Mouse (Mus musculus) hindbrain, embryonic 16.5 days (tissue): ENCODE results near the gene Cltb. TPM values are rescaled to one million over a fixed set of nuclear protein-coding genes. Genes with fewer than 3 reads are reported as not detected.
"Not testable (repeated sequence)": the region's sequence is repeated elsewhere in the genome, so short reads cannot be mapped to it uniquely, and the experiment has no call there.

ENCODE experiments used
- ATAC-seq: fragments of 200-750 bp; cut with Nextera tagmentation; 2 replicates; pipeline ENCODE4 v1.8.0; 2017; ENCODE audit warnings: moderate TSS enrichment, moderate library complexity
- H3K27ac ChIP-seq: fragments of 300-500 bp; sonication (generic); 2 replicates; pipeline ENCODE4 v1.5.1; 2014; ENCODE audit warnings: low read depth, mild to moderate bottlenecking, control low read depth, low read length, moderate library complexity
- H3K27me3 ChIP-seq: fragments of 300-500 bp; sonication (generic); replicated peaks from 2 replicates; pipeline ENCODE4 v1.6.1; 2014; ENCODE audit warnings: low read length; ENCODE audit not compliant: control insufficient read depth, insufficient read depth
- H3K36me3 ChIP-seq: fragments of 300-500 bp; sonication (generic); 2 replicates; pipeline ENCODE4 v1.6.1; 2014; ENCODE audit warnings: mild to moderate bottlenecking, low read length, moderate library complexity, mixed read lengths; ENCODE audit not compliant: control insufficient read depth, insufficient read depth
- H3K4me1 ChIP-seq: fragments of 300-500 bp; sonication (generic); 2 replicates; pipeline ENCODE4 v1.6.1; 2014; ENCODE audit warnings: low read depth, low read length; ENCODE audit not compliant: control insufficient read depth, insufficient read depth
- H3K4me2 ChIP-seq: fragments of 300-500 bp; sonication (generic); 2 replicates; pipeline ENCODE4 v1.6.1; 2014; ENCODE audit warnings: mild to moderate bottlenecking, low read length, control low read depth, moderate library complexity
- H3K4me3 ChIP-seq: fragments of 300-500 bp; sonication (generic); 2 replicates; pipeline ENCODE4 v1.5.1; 2014; ENCODE audit warnings: mild to moderate bottlenecking, low read length, control low read depth, moderate library complexity
- H3K9ac ChIP-seq: fragments of 300-500 bp; sonication (generic); 2 replicates; pipeline ENCODE4 v1.6.1; 2014; ENCODE audit warnings: low read depth, mild to moderate bottlenecking, control low read depth, low read length, moderate library complexity
- H3K9me3 ChIP-seq: fragments of 300-500 bp; sonication (generic); 2 replicates; pipeline ENCODE4 v1.6.1; 2014; ENCODE audit warnings: mild to moderate bottlenecking, low read length, moderate library complexity; ENCODE audit not compliant: control insufficient read depth
- WGBS: fragments of 180-500 bp; shearing (Covaris S2); extraction: QIAGEN DNeasy Blood & Tissue Kit; methylation state at CpG from one replicate; pipeline ENCODE4 v1.1.7; 2014; 5-methylcytosine and 5-hydroxymethylcytosine counted together
- polyA plus RNA-seq: library from polyadenylated mRNA; unstranded; fragments of >200 nt; fragmentation: Nextera tagmentation; extraction: Ambion mirVana; gene quantifications from 2 replicates; pipeline ENCODE4 v1.2.1, GENCODE M21; 2015

Gene Cltb
- polyA plus RNA-seq, 1 experiment from 2014 or later: 276 TPM

DNA sequence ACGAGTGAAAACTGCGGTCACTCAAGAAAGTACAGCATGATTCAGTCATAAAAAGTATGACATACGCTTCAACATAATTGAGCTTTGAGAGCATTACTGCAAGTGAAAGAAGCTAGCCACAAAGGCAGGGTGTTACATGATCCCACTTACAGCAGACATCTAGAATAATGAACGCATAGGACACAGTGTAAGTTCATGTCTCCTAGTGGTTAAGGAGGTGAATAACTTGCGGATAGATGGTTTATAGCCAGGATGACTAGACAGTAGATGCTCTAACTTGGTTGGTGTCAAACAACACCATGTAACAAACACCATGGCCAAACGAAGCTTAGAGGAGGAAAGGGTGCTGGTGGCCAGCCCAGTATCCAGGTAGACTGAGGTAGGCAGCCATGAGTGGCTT lies 5.9 kb upstream of the Cltb start:
- 68% methylated on average over 6 of the region's 6 CpGs for WGBS
- Histone ChIP-seq H3K4me2 (no peak overlapping the region), H3K4me3 (no peak overlapping the region), H3K36me3 (no peaks in the 10 kb centered on the region), H3K9ac (no peak overlapping the region), H3K9me3 (no peaks in the 10 kb centered on the region), H3K27me3 (no peaks in the 10 kb centered on the region), H3K4me1 (no peaks in the 10 kb centered on the region; the same call in none of the 2 replicates), H3K27ac (no peak overlapping the region)
- ATAC-seq: no peak

DNA sequence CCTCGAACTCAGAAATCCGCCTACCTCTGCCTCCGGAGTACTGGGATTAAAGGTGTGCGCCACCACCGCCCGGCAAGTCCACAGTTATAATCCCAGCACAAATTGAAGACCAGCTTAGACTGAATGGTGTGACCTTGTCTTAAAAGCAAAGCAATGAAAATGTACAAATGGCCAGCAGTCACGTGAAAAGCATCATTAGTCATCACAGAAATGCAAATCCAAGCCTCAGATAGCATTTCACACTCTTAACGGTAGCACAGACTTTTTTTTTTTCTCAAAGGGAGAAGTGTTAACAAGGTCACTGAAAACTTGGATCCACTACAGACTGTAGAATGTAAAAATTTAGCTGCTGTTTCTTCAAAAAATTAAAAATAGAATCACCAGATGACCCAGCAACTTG lies 5.2 kb upstream of the Cltb start:
- H3K9me3 ChIP-seq: no peaks in the 10 kb centered on the region
- no peaks in the 10 kb centered on the region for H3K36me3 ChIP-seq
- H3K27me3 ChIP-seq: no peaks in the 10 kb centered on the region
- no peak overlapping the region for H3K4me2 ChIP-seq
- ATAC-seq: no peak
- no peak overlapping the region for H3K4me3 ChIP-seq
- no peak overlapping the region for H3K27ac ChIP-seq
- H3K4me1 ChIP-seq: peaks cover 3% of the 10 kb centered on the region
- WGBS: 82% methylated on average over 8 of the region's 8 CpGs
- H3K9ac ChIP-seq: no peak overlapping the region

GRCm38 (mm10) chr13:54613141-54613540 lies 2.0 kb upstream of the Cltb start:
- WGBS: 87% methylated on average over 8 of the region's 8 CpGs
- H3K9ac ChIP-seq, H3K27ac ChIP-seq, ATAC-seq, H3K4me2 ChIP-seq, H3K9me3 ChIP-seq, H3K36me3 ChIP-seq, H3K4me3 ChIP-seq, H3K27me3 ChIP-seq: not testable (repeated sequence)
- peaks cover 25% of the 10 kb centered on the region for H3K4me1 ChIP-seq

DNA sequence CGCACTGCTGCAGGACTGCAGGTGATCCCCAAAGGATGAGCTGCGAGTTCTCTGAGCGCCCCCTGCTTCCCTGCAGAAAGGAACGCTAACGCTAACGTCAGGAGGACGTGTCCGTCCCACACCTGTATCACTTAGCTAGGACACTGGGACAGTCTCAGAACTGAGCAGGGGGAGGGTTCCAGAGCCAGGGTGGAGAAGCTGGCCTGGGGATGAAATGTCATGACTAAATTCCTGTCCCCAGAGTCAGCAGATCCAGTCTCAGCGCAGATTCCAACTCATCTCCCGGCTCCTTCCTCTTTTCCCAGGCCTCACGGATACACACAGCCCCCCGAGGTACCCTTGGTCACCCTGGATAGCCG lies 552 bp downstream of the Cltb start:
- H3K9me3 ChIP-seq: no peaks in the 10 kb centered on the region
- peak overlapping the region; percentile 90 for H3K4me3 ChIP-seq
- no peaks in the 10 kb centered on the region for H3K27me3 ChIP-seq
- peak; percentile 50 for ATAC-seq
- H3K9ac ChIP-seq: peak overlapping the region; percentile 95
- peak overlapping the region; percentile 84 for H3K27ac ChIP-seq
- H3K4me2 ChIP-seq: peak overlapping the region; percentile 91
- WGBS: 5% methylated on average over 13 of the region's 13 CpGs
- H3K36me3 ChIP-seq: peaks cover 4% of the 10 kb centered on the region; the same call in 1 of the 2 replicates
- peaks cover 27% of the 10 kb centered on the region for H3K4me1 ChIP-seq

GRCm38 (mm10) chr13:54609301-54609700 lies 1.8 kb downstream of the Cltb start:
- H3K9me3 ChIP-seq: no peaks in the 10 kb centered on the region
- H3K4me3 ChIP-seq: peak overlapping the region; percentile 29
- 22% methylated on average over 1 of the region's 1 CpGs for WGBS
- H3K27me3 ChIP-seq: no peaks in the 10 kb centered on the region
- peak overlapping the region; percentile 47 for H3K9ac ChIP-seq
- no peak for ATAC-seq
- H3K36me3 ChIP-seq: peaks cover 7% of the 10 kb centered on the region
- no peak overlapping the region for H3K27ac ChIP-seq
- peak overlapping the region; percentile 91 for H3K4me2 ChIP-seq
- H3K4me1 ChIP-seq: peaks cover 27% of the 10 kb centered on the region

- Histone ChIP-seq H3K4me2 (peak overlapping the region; percentile 91), H3K27ac (peak overlapping the region; percentile 18; the same call in 1 of the 2 replicates), H3K4me1 (peaks cover 27% of the 10 kb centered on the region), H3K4me3 (peak overlapping the region; percentile 29), H3K9me3 (no peaks in the 10 kb centered on the region), H3K36me3 (peaks cover 7% of the 10 kb centered on the region), H3K9ac (peak overlapping the region; percentile 47), H3K27me3 (no peaks in the 10 kb centered on the region)
- peak; percentile 46; the same call in 1 of the 2 replicates for ATAC-seq
- WGBS: 13% methylated on average over 8 of the region's 8 CpGs
Observed at GRCm38 (mm10) chr13:54608666-54609065, 2.5 kb downstream of the Cltb start.

DNA sequence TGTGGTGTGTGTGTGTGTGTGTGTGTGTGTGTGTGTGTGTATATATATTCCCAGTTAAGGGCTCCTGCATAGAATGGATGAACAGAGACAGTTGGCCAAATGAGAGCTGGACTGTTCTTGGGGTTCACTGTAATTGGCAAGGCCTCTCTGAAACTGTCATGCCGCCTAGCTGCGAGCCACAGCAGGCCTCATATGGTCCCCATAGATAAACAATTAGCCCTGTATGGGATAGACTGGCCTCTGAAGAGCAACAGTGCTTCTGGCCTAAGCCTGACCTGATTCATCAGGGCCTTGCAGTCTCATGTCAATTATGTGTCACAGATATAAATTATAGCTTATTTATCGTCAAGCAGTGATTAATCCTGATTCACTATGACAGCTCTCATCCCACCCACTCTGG lies 3.1 kb downstream of the Cltb start:
- Histone ChIP-seq H3K4me2 (peak overlapping the region; percentile 91), H3K9ac (no peak overlapping the region), H3K27me3 (no peaks in the 10 kb centered on the region), H3K36me3 (peaks cover 7% of the 10 kb centered on the region), H3K4me3 (no peak overlapping the region), H3K27ac (no peak overlapping the region), H3K9me3 (no peaks in the 10 kb centered on the region), H3K4me1 (peaks cover 27% of the 10 kb centered on the region)
- 63% methylated on average over 3 of the region's 3 CpGs for WGBS
- ATAC-seq: no peak

DNA sequence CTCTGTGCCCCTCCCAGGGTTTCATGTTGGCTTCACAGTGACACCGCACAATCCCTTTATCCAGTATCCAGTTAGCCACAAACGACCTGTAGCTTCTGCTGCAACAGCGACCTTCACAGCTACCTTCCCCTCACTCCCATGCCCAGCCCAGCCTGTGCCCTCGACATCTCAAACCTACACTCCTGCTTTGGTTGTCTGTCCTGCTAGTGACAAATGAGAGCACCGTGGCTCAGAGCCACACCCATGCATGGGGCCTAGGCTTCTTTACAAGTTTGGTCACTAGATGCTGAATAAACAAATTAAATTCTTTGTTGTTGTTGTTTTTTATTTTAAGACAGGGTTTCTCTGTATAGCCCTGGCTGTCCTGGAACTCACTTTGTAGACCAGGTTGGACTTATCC lies 3.9 kb downstream of the Cltb start:
- H3K9ac ChIP-seq: no peak overlapping the region
- 71% methylated on average over 5 of the region's 5 CpGs for WGBS

DNA sequence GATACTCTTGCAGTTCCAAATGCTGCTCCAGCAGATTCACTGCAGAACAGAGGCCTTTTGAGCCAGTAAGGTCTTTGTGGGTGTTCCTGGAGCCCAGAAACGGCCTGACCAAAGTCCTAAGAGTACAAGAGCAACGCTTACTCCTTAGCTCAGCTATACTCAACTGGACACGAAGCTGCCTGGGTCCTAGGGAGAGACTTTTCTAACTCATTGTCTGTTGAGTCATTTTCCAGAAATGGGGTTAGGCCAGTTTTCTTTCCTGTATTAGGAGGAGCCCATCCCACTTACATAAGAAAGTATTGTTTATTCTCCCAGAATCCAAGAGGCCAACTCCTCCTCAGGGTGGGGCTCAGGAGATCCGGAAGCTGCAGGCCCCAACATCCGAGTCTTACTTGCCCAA lies 5.7 kb downstream of the Cltb start:
- ATAC-seq: no peak
- Histone ChIP-seq H3K36me3 (peaks cover 7% of the 10 kb centered on the region), H3K4me1 (peaks cover 23% of the 10 kb centered on the region), H3K9me3 (no peaks in the 10 kb centered on the region), H3K9ac (no peak overlapping the region), H3K27ac (no peak overlapping the region), H3K4me2 (no peak overlapping the region), H3K4me3 (no peak overlapping the region), H3K27me3 (no peaks in the 10 kb centered on the region)
- WGBS: 77% methylated on average over 5 of the region's 5 CpGs

More for the DNA sequence above, 3.9 kb downstream of the Cltb start:
- Histone ChIP-seq H3K27ac (no peak overlapping the region), H3K4me1 (peaks cover 27% of the 10 kb centered on the region), H3K27me3 (no peaks in the 10 kb centered on the region), H3K4me3 (no peak overlapping the region), H3K9me3 (no peaks in the 10 kb centered on the region), H3K36me3 (peaks cover 7% of the 10 kb centered on the region), H3K4me2 (no peak overlapping the region)
- no peak for ATAC-seq

- ATAC-seq: no peak
- Histone ChIP-seq H3K36me3 (peaks cover 7% of the 10 kb centered on the region), H3K4me2 (no peak overlapping the region), H3K9ac (no peak overlapping the region), H3K4me1 (peaks cover 13% of the 10 kb centered on the region), H3K27me3 (no peaks in the 10 kb centered on the region), H3K9me3 (no peaks in the 10 kb centered on the region), H3K4me3 (no peak overlapping the region), H3K27ac (no peak overlapping the region)
- WGBS: 53% methylated on average over 4 of the region's 4 CpGs
Observed at GRCm38 (mm10) chr13:54604221-54604620, 6.9 kb downstream of the Cltb start.
